Mouse (Mus musculus) cerebellum, adult 2 months (tissue): ENCODE results near the gene Fhit.

ENCODE experiments used
- CTCF ChIP-seq: fragments of 200-500 bp; IDR thresholded peaks from 2 replicates; pipeline ENCODE4 v1.5.1; 2011; ENCODE audit warnings: low read depth, mild to moderate bottlenecking, control low read depth, low read length, moderate library complexity, borderline replicate concordance; ENCODE audit not compliant: insufficient read depth
- POLR2A ChIP-seq: fragments of 200-500 bp; IDR thresholded peaks from 2 replicates; pipeline ENCODE4 v1.6.1; 2011; ENCODE audit warnings: low read length, control low read depth, borderline replicate concordance; ENCODE audit not compliant: insufficient read depth

- TF ChIP-seq CTCF: no peak
- TF ChIP-seq POLR2A: no peak
Measured at GRCm38 (mm10) chr14:9751341-9751740, 1410.5 kb downstream of the Fhit start.
